Mouse (Mus musculus) forebrain, embryonic 11.5 days (tissue): ENCODE results near the gene Ralgapa1. TPM values are rescaled to one million over a fixed set of nuclear protein-coding genes. Genes with fewer than 3 reads are reported as not detected.
A peak's percentile ranks its signal among the peaks of the same experiment; 100 is the strongest.

Experiments used
- ATAC-seq: fragments of 200-750 bp; cut with Nextera tagmentation; replicated peaks from 2 replicates; pipeline ENCODE4 v1.8.0; 2017; ENCODE audit warnings: moderate TSS enrichment; ENCODE audit not compliant: low FRiP score
- DNase-seq: peaks from one replicate; pipeline ENCODE4 v3.0.0-alpha.2; 2017; ENCODE audit warnings: low spot score
- H3K27ac ChIP-seq: fragments of 300-500 bp; sonication (generic); 2 replicates; pipeline ENCODE4 v1.5.1; 2014; ENCODE audit warnings: low read depth, low read length
- H3K27me3 ChIP-seq: fragments of 300-500 bp; sonication (generic); 2 replicates; pipeline ENCODE4 v1.6.1; 2014; ENCODE audit warnings: mild to moderate bottlenecking, low read length, mixed read lengths; ENCODE audit not compliant: control insufficient read depth, insufficient read depth
- H3K36me3 ChIP-seq: fragments of 300-500 bp; sonication (generic); 2 replicates; pipeline ENCODE4 v1.6.1; 2014; ENCODE audit warnings: mild to moderate bottlenecking, low read length, moderate library complexity, mixed read lengths; ENCODE audit not compliant: control insufficient read depth, insufficient read depth
- H3K4me1 ChIP-seq: fragments of 300-500 bp; sonication (generic); replicated peaks from 2 replicates; pipeline ENCODE4 v1.6.1; 2014; ENCODE audit warnings: low read length, mixed read lengths; ENCODE audit not compliant: control insufficient read depth, insufficient read depth
- H3K4me2 ChIP-seq: fragments of 300-500 bp; sonication (generic); 2 replicates; pipeline ENCODE4 v1.6.1; 2014; ENCODE audit warnings: low read depth, mild to moderate bottlenecking, low read length, moderate library complexity, mixed read lengths; ENCODE audit not compliant: severe bottlenecking
- H3K4me3 ChIP-seq: fragments of 300-500 bp; sonication (generic); 2 replicates; pipeline ENCODE4 v1.5.1; 2014; ENCODE audit warnings: low read depth, low read length
- H3K9ac ChIP-seq: fragments of 300-500 bp; sonication (generic); 2 replicates; pipeline ENCODE4 v1.6.1; 2014; ENCODE audit warnings: low read length
- H3K9me3 ChIP-seq: fragments of 300-500 bp; sonication (generic); 2 replicates; pipeline ENCODE4 v1.6.1; 2016; ENCODE audit warnings: low read length, mixed read lengths; ENCODE audit not compliant: control insufficient read depth
- WGBS: fragments of 180-500 bp; shearing (Covaris S2); extraction: QIAGEN DNeasy Blood & Tissue Kit; methylation state at CpG from one replicate; pipeline ENCODE4 v1.1.7; 2014; 5-methylcytosine and 5-hydroxymethylcytosine counted together
- polyA plus RNA-seq: library from polyadenylated mRNA; unstranded; fragments of >200 nt; fragmentation: Nextera tagmentation; extraction: Ambion mirVana; gene quantifications from 2 replicates; pipeline ENCODE4 v1.2.1, GENCODE M21; 2014

Ralgapa1 gene
- polyA plus RNA-seq, 1 experiment from 2014 or later = 17.9 TPM

DNA sequence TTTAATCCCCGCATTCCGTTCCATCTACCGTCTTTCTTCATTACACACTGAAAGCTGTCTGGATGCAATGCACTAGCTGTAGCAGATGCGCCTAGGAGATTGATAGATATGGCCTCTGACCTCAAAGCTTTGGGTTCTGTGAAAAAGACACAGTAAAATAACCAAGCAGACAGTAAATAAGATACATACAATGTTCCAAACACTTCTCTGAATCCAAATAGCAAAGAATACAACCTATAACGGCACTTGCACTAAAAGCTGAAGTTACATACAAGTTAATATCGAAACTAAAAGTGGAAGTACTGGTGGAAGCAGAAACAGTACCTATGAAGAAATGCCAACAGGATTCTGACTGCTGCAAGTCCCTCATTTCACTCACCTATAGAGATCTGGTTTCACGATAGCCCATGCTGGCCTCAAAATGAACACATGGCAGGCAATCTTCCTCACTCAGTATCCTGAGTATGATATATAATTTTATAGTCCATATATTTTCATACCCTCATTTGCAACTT is 172.9 kb downstream of the Ralgapa1 start:
- Histone ChIP-seq H3K4me1 (no peaks in the 10 kb centered on the region), H3K4me3 (no peak overlapping the region), H3K27ac (no peak overlapping the region), H3K4me2 (no peak overlapping the region), H3K27me3 (no peaks in the 10 kb centered on the region), H3K9me3 (no peaks in the 10 kb centered on the region), H3K36me3 (no peaks in the 10 kb centered on the region), H3K9ac (no peak overlapping the region)
- WGBS = 93% methylated on average over 7 of the region's 7 CpGs
- DNase-seq = no peak
- no peak for ATAC-seq

DNA sequence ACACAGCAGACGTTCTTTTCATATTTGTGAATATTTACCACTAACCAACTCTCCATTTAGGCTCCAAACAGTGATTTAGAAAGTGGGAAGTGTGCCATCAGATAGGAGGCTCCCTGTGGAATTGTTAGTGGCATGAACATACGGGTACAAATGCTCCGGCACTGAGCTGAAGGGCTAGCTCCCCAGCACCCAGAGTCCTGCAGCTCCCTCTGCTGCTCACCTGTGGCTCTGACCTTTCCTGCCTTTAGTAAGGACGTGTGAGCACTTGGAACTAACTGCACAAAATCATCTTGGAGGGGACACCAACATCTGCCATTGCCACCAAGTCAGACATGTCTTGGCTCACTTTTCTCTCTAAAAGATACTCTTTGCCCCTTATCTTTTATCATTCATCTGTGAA is 194.3 kb downstream of the Ralgapa1 start:
- Histone ChIP-seq H3K4me3 (no peak overlapping the region), H3K9ac (no peak overlapping the region), H3K27ac (no peak overlapping the region), H3K4me1 (peaks cover 4% of the 10 kb centered on the region; the same call in 1 of the 2 replicates), H3K27me3 (no peaks in the 10 kb centered on the region), H3K4me2 (no peak overlapping the region), H3K9me3 (no peaks in the 10 kb centered on the region), H3K36me3 (no peaks in the 10 kb centered on the region)
- 24% methylated on average over 4 of the region's 4 CpGs for WGBS
- DNase-seq (no peak), ATAC-seq (no peak)

DNA sequence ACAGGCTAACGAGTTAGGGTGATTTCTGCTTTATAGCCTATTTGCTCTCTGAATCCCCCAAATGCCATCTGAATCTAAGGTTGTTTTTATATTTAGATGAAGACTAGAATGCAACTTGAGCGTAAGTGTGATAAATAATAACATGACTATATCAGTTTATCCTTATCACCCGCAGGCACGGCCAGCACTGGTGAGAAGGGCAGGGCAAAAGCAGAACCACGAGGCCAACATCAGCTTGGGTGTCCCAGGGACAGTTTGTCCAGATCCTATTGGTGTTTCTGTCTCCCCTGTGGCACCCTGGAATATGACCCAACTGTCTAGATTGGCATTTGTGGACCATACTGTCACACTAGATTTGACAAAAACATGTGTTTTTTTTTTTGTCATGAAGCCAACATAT is 197.7 kb downstream of the Ralgapa1 start:
- no peak overlapping the region for H3K4me3 ChIP-seq
- H3K36me3 ChIP-seq = no peaks in the 10 kb centered on the region
- no peaks in the 10 kb centered on the region for H3K27me3 ChIP-seq
- ATAC-seq (no peak), DNase-seq (no peak)
- H3K27ac ChIP-seq = no peak overlapping the region
- H3K9me3 ChIP-seq = no peaks in the 10 kb centered on the region
- WGBS = 70% methylated on average over 5 of the region's 5 CpGs
- no peak overlapping the region for H3K4me2 ChIP-seq
- peaks cover 4% of the 10 kb centered on the region; the same call in 1 of the 2 replicates for H3K4me1 ChIP-seq
- no peak overlapping the region for H3K9ac ChIP-seq

DNA sequence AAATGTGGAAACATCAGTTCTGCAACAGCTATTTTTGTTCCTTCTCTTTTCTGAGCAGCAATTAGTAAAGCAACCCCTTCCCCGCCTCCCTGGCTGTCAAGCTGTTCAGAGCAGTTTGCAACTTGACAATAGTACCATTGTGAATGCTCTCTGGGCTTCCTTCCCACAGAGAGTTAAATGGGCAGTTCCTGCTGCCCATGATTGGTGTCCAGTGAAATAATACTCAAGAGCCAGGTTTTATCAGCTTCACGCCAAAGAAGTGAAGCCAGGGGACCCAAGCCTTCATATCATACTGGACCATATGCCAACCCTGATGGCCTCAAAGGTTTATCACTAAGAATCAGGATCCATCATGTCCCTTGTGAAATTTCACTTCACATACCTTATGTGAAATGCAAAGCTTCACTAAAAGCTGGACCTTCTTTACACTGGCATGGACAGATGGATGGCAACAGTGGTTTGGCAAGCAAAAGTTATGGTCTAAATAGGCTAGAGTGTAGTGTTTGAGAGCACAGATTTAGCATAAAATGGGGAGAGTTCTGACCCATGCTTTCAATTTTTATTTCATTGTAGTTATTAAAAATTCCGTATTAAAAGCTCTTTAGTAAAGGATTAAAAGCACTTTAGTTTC is 198.2 kb downstream of the Ralgapa1 start:
- ATAC-seq (peak; percentile 51; the same call in 1 of the 2 replicates), DNase-seq (no peak)
- no peak overlapping the region for H3K4me3 ChIP-seq
- peaks cover 4% of the 10 kb centered on the region; the same call in 1 of the 2 replicates for H3K4me1 ChIP-seq
- H3K9ac ChIP-seq = no peak overlapping the region
- H3K4me2 ChIP-seq = no peak overlapping the region
- 0 out of 2 replicates have a peak overlapping the region, but pooled peaks have one; percentile 18 for H3K27ac ChIP-seq
- H3K9me3 ChIP-seq = no peaks in the 10 kb centered on the region
- H3K36me3 ChIP-seq = no peaks in the 10 kb centered on the region
- no peaks in the 10 kb centered on the region for H3K27me3 ChIP-seq
- 18% methylated on average over 3 of the region's 3 CpGs for WGBS

DNA sequence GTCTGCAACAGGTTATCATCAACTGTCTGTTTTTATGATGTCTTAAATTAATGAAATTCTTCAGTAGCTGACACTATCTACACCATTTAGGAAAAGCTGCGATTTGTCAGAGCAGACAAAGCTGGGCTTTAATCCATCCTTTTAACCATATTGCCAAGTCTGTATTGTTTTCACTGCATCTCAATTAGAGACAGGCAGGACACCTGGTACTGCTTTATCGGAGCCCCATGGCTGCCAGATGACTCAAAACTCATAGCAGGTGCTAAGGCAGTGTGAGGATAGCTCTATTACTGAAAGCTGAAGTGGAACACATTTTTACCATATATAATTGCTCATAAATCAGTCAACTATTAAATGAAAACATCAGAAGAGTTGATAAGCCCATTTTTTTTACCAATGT is 200.6 kb downstream of the Ralgapa1 start:
- Histone ChIP-seq H3K4me2 (no peak overlapping the region), H3K36me3 (no peaks in the 10 kb centered on the region), H3K4me3 (no peak overlapping the region), H3K9ac (no peak overlapping the region), H3K27me3 (no peaks in the 10 kb centered on the region), H3K4me1 (peaks cover 4% of the 10 kb centered on the region; the same call in 1 of the 2 replicates), H3K27ac (no peak overlapping the region), H3K9me3 (no peaks in the 10 kb centered on the region)
- DNase-seq = no peak
- no peak for ATAC-seq
- WGBS = 34% methylated on average over 2 of the region's 2 CpGs

DNA sequence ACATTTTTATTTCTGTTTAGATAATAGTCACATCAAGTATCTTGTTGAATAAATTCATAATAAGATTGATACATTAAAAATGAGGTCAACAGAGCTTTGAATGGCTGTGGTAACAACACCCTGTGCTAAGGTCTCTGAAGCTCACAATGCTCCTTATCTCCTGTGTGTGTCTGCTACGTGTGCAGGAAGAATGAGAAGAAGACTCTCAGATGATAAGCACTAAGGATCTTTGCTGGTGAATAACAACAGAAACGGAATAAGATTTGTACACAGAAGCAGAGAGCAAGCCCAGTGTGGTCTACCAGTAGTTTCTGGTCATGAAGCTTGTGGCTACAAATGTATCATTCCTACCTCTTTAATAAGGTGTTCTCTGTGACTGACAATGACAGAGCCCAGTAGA is 210.2 kb downstream of the Ralgapa1 start:
- no peak overlapping the region for H3K27ac ChIP-seq
- H3K9me3 ChIP-seq = no peaks in the 10 kb centered on the region
- DNase-seq (no peak), ATAC-seq (no peak)
- H3K9ac ChIP-seq = no peak overlapping the region
- H3K4me3 ChIP-seq = no peak overlapping the region
- H3K4me2 ChIP-seq = no peak overlapping the region
- WGBS = 75% methylated on average over 2 of the region's 2 CpGs
- H3K27me3 ChIP-seq = no peaks in the 10 kb centered on the region
- H3K36me3 ChIP-seq = no peaks in the 10 kb centered on the region
- peaks cover 4% of the 10 kb centered on the region; the same call in 1 of the 2 replicates for H3K4me1 ChIP-seq

DNA sequence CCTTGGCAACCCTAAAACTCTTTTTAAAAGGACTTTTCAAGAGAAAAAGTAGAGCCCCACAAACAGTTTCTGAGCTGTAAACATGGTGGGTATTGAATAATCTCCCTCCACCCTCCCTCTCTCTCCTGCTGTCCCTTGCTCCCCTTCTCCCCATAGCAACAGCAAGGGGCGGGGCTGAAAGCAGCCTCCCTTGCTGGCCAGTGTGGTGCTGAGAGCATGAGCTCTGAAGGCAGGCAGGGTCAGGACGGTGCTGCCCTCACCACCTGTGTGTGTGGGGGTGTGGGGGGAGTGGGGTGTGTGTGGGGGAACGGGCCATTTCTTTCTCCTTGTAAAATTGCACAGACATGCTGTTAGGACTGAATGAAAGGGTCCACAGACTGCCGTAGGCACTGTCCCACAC is 213.1 kb downstream of the Ralgapa1 start:
- DNase-seq (peak; percentile 65), ATAC-seq (peak; percentile 79)

DNA sequence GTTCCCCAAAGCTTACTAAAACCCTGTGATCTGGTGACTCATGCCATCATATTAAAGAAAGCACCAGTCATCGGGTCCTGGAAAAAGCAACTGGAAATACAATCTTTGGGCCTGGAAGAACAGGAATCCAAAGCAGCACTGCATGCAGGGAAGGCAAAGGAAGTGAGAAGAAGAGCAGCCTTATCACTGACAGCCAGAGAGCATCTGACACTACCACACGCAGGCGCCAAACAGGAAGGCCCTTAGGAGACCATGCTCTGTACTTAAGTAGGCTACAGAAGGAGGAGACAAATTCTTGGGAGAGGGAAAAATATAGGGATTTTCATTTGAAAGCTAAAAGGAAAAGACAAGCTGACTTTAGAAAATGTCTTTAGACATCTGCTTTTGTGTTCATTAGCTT is 216.6 kb downstream of the Ralgapa1 start:
- H3K36me3 ChIP-seq = no peaks in the 10 kb centered on the region
- no peak for ATAC-seq
- no peak overlapping the region for H3K4me3 ChIP-seq
- DNase-seq = no peak
- peaks cover 11% of the 10 kb centered on the region; the same call in 1 of the 2 replicates for H3K4me1 ChIP-seq
- H3K27me3 ChIP-seq = peaks cover 22% of the 10 kb centered on the region
- H3K27ac ChIP-seq = no peak overlapping the region
- H3K9me3 ChIP-seq = no peaks in the 10 kb centered on the region
- H3K4me2 ChIP-seq = no peak overlapping the region
- 83% methylated on average over 3 of the region's 3 CpGs for WGBS
- no peak overlapping the region for H3K9ac ChIP-seq

More for the DNA sequence above, 213.1 kb downstream of the Ralgapa1 start:
- no peaks in the 10 kb centered on the region for H3K9me3 ChIP-seq
- H3K4me2 ChIP-seq = no peak overlapping the region
- no peaks in the 10 kb centered on the region for H3K36me3 ChIP-seq
- peaks cover 3% of the 10 kb centered on the region; the same call in 1 of the 2 replicates for H3K4me1 ChIP-seq
- no peak overlapping the region for H3K4me3 ChIP-seq
- H3K27ac ChIP-seq = no peak overlapping the region
- H3K27me3 ChIP-seq = no peaks in the 10 kb centered on the region
- no peak overlapping the region for H3K9ac ChIP-seq
- WGBS = 17% methylated on average over 4 of the region's 4 CpGs
